Mouse (Mus musculus) hindbrain, embryonic 16.5 days (tissue): Measurements from ENCODE around the gene Rhov. TPM values are rescaled to one million over a fixed set of nuclear protein-coding genes. Genes with fewer than 3 reads are reported as not detected.

Experiments
- ATAC-seq: fragments of 200-750 bp; cut with Nextera tagmentation; 2 replicates; pipeline ENCODE4 v1.8.0; 2017; ENCODE audit warnings: moderate TSS enrichment, moderate library complexity
- H3K27ac ChIP-seq: fragments of 300-500 bp; sonication (generic); 2 replicates; pipeline ENCODE4 v1.5.1; 2014; ENCODE audit warnings: low read depth, mild to moderate bottlenecking, control low read depth, low read length, moderate library complexity
- H3K27me3 ChIP-seq: fragments of 300-500 bp; sonication (generic); replicated peaks from 2 replicates; pipeline ENCODE4 v1.6.1; 2014; ENCODE audit warnings: low read length; ENCODE audit not compliant: control insufficient read depth, insufficient read depth
- H3K36me3 ChIP-seq: fragments of 300-500 bp; sonication (generic); 2 replicates; pipeline ENCODE4 v1.6.1; 2014; ENCODE audit warnings: mild to moderate bottlenecking, low read length, moderate library complexity, mixed read lengths; ENCODE audit not compliant: control insufficient read depth, insufficient read depth
- H3K4me1 ChIP-seq: fragments of 300-500 bp; sonication (generic); 2 replicates; pipeline ENCODE4 v1.6.1; 2014; ENCODE audit warnings: low read depth, low read length; ENCODE audit not compliant: control insufficient read depth, insufficient read depth
- H3K4me2 ChIP-seq: fragments of 300-500 bp; sonication (generic); 2 replicates; pipeline ENCODE4 v1.6.1; 2014; ENCODE audit warnings: mild to moderate bottlenecking, low read length, control low read depth, moderate library complexity
- H3K4me3 ChIP-seq: fragments of 300-500 bp; sonication (generic); 2 replicates; pipeline ENCODE4 v1.5.1; 2014; ENCODE audit warnings: mild to moderate bottlenecking, low read length, control low read depth, moderate library complexity
- H3K9ac ChIP-seq: fragments of 300-500 bp; sonication (generic); 2 replicates; pipeline ENCODE4 v1.6.1; 2014; ENCODE audit warnings: low read depth, mild to moderate bottlenecking, control low read depth, low read length, moderate library complexity
- H3K9me3 ChIP-seq: fragments of 300-500 bp; sonication (generic); 2 replicates; pipeline ENCODE4 v1.6.1; 2014; ENCODE audit warnings: mild to moderate bottlenecking, low read length, moderate library complexity; ENCODE audit not compliant: control insufficient read depth
- WGBS: fragments of 180-500 bp; shearing (Covaris S2); extraction: QIAGEN DNeasy Blood & Tissue Kit; methylation state at CpG from one replicate; pipeline ENCODE4 v1.1.7; 2014; 5-methylcytosine and 5-hydroxymethylcytosine counted together
- polyA plus RNA-seq: library from polyadenylated mRNA; unstranded; fragments of >200 nt; fragmentation: Nextera tagmentation; extraction: Ambion mirVana; gene quantifications from 2 replicates; pipeline ENCODE4 v1.2.1, GENCODE M21; 2015

Gene Rhov
- polyA plus RNA-seq, 1 experiment from 2014 or later: 56.9 TPM

- no peaks in the 10 kb centered on the region for H3K36me3 ChIP-seq
- H3K27ac ChIP-seq: no peak overlapping the region
- 79% methylated on average over 7 of the region's 7 CpGs for WGBS
- no peaks in the 10 kb centered on the region for H3K4me1 ChIP-seq
- no peak overlapping the region for H3K9ac ChIP-seq
- no peak for ATAC-seq
- no peak overlapping the region for H3K4me3 ChIP-seq
- H3K9me3 ChIP-seq: no peaks in the 10 kb centered on the region
- no peak overlapping the region for H3K4me2 ChIP-seq
- H3K27me3 ChIP-seq: no peaks in the 10 kb centered on the region
Measured at GRCm38 (mm10) chr2:119276926-119277325, 5.9 kb upstream of the Rhov start.

GRCm38 (mm10) chr2:119274126-119274525 lies 3.1 kb upstream of the Rhov start:
- 93% methylated on average over 1 of the region's 1 CpGs for WGBS
- no peaks in the 10 kb centered on the region for H3K27me3 ChIP-seq
- H3K9me3 ChIP-seq: no peaks in the 10 kb centered on the region
- no peak overlapping the region for H3K4me2 ChIP-seq
- H3K36me3 ChIP-seq: no peaks in the 10 kb centered on the region
- H3K9ac ChIP-seq: no peak overlapping the region
- no peak overlapping the region for H3K27ac ChIP-seq
- ATAC-seq: no peak
- H3K4me3 ChIP-seq: no peak overlapping the region
- peaks cover 4% of the 10 kb centered on the region for H3K4me1 ChIP-seq

- H3K4me1 ChIP-seq: peaks cover 9% of the 10 kb centered on the region
- WGBS: 54% methylated on average over 9 of the region's 9 CpGs
- H3K27me3 ChIP-seq: no peaks in the 10 kb centered on the region
- peak overlapping the region; percentile 83; the same call in 1 of the 2 replicates for H3K27ac ChIP-seq
- H3K36me3 ChIP-seq: no peaks in the 10 kb centered on the region
- peak overlapping the region; percentile 76 for H3K4me2 ChIP-seq
- peak overlapping the region; percentile 74 for H3K4me3 ChIP-seq
- peak overlapping the region; percentile 90 for H3K9ac ChIP-seq
- no peaks in the 10 kb centered on the region for H3K9me3 ChIP-seq
- no peak for ATAC-seq
Measured at GRCm38 (mm10) chr2:119270286-119270642, 808 bp downstream of the Rhov start.

GRCm38 (mm10) chr2:119263813-119264212 lies 7.3 kb downstream of the Rhov start:
- Histone ChIP-seq H3K9me3 (no peaks in the 10 kb centered on the region), H3K36me3 (no peaks in the 10 kb centered on the region), H3K27ac (no peak overlapping the region), H3K9ac (no peak overlapping the region), H3K4me1 (peaks cover 7% of the 10 kb centered on the region), H3K4me2 (no peak overlapping the region), H3K27me3 (no peaks in the 10 kb centered on the region), H3K4me3 (no peak overlapping the region)
- no peak for ATAC-seq
- 80% methylated on average over 5 of the region's 5 CpGs for WGBS

GRCm38 (mm10) chr2:119262978-119263377 lies 8.1 kb downstream of the Rhov start:
- Histone ChIP-seq H3K4me3 (no peak overlapping the region), H3K27ac (no peak overlapping the region), H3K9me3 (no peaks in the 10 kb centered on the region), H3K4me1 (peaks cover 5% of the 10 kb centered on the region), H3K27me3 (no peaks in the 10 kb centered on the region), H3K4me2 (no peak overlapping the region; the same call in 1 of the 2 replicates), H3K36me3 (no peaks in the 10 kb centered on the region), H3K9ac (no peak overlapping the region)
- ATAC-seq: peak; percentile 69
- WGBS: 36% methylated on average over 8 of the region's 8 CpGs

GRCm38 (mm10) chr2:119261326-119261725 lies 9.7 kb downstream of the Rhov start:
- H3K27me3 ChIP-seq: no peaks in the 10 kb centered on the region
- peak; percentile 40; the same call in 1 of the 2 replicates for ATAC-seq
- WGBS: 30% methylated on average over 2 of the region's 2 CpGs
- no peaks in the 10 kb centered on the region for H3K36me3 ChIP-seq
- no peak overlapping the region for H3K4me2 ChIP-seq
- no peak overlapping the region for H3K27ac ChIP-seq
- H3K4me3 ChIP-seq: no peak overlapping the region
- peaks cover 5% of the 10 kb centered on the region for H3K4me1 ChIP-seq
- no peaks in the 10 kb centered on the region for H3K9me3 ChIP-seq
- no peak overlapping the region for H3K9ac ChIP-seq

- no peak overlapping the region for H3K9ac ChIP-seq
- ATAC-seq: no peak
- H3K4me3 ChIP-seq: no peak overlapping the region
- H3K9me3 ChIP-seq: no peaks in the 10 kb centered on the region
- H3K4me2 ChIP-seq: no peak overlapping the region
- H3K27ac ChIP-seq: no peak overlapping the region
- H3K4me1 ChIP-seq: peaks cover 5% of the 10 kb centered on the region
- WGBS: 94% methylated on average over 1 of the region's 1 CpGs
- H3K36me3 ChIP-seq: no peaks in the 10 kb centered on the region
- H3K27me3 ChIP-seq: no peaks in the 10 kb centered on the region
Measured at GRCm38 (mm10) chr2:119260518-119260917, 10.6 kb downstream of the Rhov start.

GRCm38 (mm10) chr2:119254976-119255375 lies 16.1 kb downstream of the Rhov start:
- 10% methylated on average over 7 of the region's 7 CpGs for WGBS
- no peak overlapping the region for H3K4me3 ChIP-seq
- no peak overlapping the region for H3K4me2 ChIP-seq
- H3K36me3 ChIP-seq: no peaks in the 10 kb centered on the region
- H3K27me3 ChIP-seq: peaks cover 4% of the 10 kb centered on the region
- no peak overlapping the region for H3K27ac ChIP-seq
- ATAC-seq: no peak
- H3K4me1 ChIP-seq: no peaks in the 10 kb centered on the region
- no peak overlapping the region for H3K9ac ChIP-seq
- no peaks in the 10 kb centered on the region for H3K9me3 ChIP-seq

- H3K9me3 ChIP-seq: no peaks in the 10 kb centered on the region
- no peak overlapping the region for H3K27ac ChIP-seq
- WGBS: 14% methylated on average over 11 of the region's 11 CpGs
- no peak overlapping the region for H3K9ac ChIP-seq
- H3K36me3 ChIP-seq: no peaks in the 10 kb centered on the region
- no peak overlapping the region for H3K4me3 ChIP-seq
- no peaks in the 10 kb centered on the region for H3K4me1 ChIP-seq
- H3K27me3 ChIP-seq: peaks cover 4% of the 10 kb centered on the region
- no peak overlapping the region for H3K4me2 ChIP-seq
- peak; percentile 37; the same call in 1 of the 2 replicates for ATAC-seq
Measured at GRCm38 (mm10) chr2:119250826-119251478, 20.1 kb downstream of the Rhov start.
